Mouse (Mus musculus) gastrocnemius, postnatal 14 days (tissue): ENCODE data around the gene Cfap221. TPM values are rescaled to one million over a fixed set of nuclear protein-coding genes. Genes with fewer than 3 reads are reported as not detected.

Experiments used
- DNase-seq: peaks from one replicate; pipeline ENCODE4 v3.0.0; 2021; ENCODE audit warnings: mixed read lengths
- intact Hi-C: fragments of 180-260 bp; cut with DNase I; formaldehyde crosslinking; loops from one replicate; pipeline ENCODE4 v1.15.1; 2025; ENCODE audit warnings: low total_unique reads
- long read RNA-seq, 2 experiments: library from polyadenylated mRNA; stranded (forward); transcript quantifications; one replicate each; pipeline ENCODE4 v2.0.0; 2021
- total RNA-seq, 2 experiments: library from RNA; stranded (reverse); gene quantifications; 2 replicates each; pipeline ENCODE4 v1.2.3; 2021

Gene Cfap221
- total RNA-seq = not detected
- long read RNA-seq, experiment 1 = 0 reads
- long read RNA-seq, experiment 2 = 0 reads

DNA sequence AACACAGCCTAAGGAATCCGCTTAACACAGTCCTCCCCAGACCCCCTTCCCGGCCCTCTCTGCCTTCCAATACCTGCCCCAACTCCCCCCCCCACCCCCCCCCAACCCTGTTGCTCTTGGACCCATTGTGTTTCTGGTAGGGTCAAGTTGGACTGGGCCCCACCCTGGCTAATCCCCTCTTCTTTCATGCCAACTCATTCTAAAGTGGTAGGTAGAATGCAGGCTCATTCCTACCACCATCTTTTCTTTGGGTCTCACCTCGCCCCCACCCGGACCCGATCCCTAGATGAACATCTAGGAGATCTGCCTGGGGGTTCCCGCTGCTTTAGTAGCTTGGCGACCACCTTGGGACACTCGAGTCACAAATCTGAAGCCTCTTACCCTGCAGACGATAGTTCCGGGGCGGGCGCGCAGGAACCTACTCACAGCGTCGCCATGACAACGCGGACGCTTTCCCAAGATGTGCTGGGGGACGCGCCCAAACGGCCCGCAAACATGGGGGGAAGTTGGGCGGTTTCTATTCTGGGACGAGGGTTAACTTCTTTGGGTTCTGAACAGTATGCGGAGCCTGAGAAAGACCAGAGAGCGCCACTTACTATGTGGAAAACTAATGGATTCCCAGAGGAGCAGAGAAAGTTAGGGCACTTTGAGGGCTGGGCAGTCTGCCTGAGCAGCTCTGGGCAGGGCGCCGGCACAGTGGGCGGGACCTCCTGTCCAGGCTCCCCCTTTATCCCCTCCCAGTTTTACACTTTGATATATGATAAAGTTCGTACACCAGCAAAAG lies at the start of gene Cfap221:
Cfap221 (minus strand) TSS at position 437 of the 784 bp plus-strand sequence.
- peak; percentile 40 for DNase-seq
- intact Hi-C loops = no loop called here

DNA sequence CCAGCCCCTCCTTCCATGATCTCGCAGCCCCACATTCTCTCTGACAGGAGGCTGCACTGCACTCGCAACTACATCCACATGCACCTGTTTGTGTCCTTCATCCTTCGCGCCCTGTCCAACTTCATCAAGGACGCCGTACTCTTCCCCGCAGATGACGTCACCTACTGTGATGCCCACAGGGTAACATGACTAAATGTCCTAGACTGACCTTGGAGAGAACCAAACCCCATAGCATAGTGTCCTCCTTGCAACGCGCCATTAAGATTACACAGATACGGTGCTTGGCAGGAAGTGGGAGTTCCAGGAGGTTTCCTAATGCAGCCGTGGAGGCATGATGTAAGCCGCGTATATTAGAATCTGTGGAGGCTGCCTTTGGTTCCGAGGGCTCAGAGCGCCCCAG lies 47.5 kb upstream of the Cfap221 start:
- intact Hi-C loops = no loop called here

DNA sequence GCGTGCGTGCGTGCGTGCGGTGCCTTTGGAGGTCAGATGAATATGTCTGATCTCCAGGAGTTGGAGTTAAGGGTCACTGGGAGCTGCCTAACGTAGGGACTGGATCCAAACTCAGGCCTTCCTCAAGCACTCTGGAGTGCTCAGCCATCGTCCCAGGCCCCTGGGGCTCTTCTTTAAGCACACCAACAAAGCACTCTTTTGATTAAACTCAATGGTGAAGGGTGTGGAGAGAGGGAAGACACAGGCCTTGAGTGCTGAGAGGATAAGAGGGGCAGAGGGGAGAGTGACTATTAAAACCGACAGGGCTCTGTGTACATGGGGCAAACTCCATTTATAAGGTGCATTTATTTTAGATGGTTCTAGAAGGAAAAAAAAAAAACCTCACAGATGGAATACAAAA lies 45.4 kb upstream of the Cfap221 start:
- intact Hi-C loops = no loop called here
- no peak for DNase-seq

More for the DNA sequence above, 47.5 kb upstream of the Cfap221 start:
- no peak for DNase-seq

DNA sequence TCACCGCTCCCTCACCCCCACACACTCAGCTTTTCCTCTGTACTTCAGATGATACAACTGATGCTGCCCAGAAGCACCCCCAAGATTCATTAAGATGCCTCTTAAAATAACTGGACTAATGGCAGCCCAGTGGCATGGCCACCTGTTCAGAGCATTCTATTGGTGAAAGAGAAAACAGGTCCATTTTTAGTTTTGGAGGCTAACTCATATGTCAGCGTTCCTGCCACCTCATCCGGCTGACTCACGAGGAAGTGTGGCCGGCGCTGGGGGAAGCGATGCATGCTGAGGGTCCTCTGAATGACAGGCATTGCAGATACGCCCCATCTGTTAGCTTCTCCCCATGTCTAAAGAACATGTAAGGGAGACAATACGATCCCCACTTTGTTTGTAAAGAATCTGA lies 41.6 kb upstream of the Cfap221 start:
- intact Hi-C loops = loop anchor here (10.0 kb wide), 1 partner anchor 116 kb away; no protein-coding TSS in a partner anchor
- DNase-seq = no peak

DNA sequence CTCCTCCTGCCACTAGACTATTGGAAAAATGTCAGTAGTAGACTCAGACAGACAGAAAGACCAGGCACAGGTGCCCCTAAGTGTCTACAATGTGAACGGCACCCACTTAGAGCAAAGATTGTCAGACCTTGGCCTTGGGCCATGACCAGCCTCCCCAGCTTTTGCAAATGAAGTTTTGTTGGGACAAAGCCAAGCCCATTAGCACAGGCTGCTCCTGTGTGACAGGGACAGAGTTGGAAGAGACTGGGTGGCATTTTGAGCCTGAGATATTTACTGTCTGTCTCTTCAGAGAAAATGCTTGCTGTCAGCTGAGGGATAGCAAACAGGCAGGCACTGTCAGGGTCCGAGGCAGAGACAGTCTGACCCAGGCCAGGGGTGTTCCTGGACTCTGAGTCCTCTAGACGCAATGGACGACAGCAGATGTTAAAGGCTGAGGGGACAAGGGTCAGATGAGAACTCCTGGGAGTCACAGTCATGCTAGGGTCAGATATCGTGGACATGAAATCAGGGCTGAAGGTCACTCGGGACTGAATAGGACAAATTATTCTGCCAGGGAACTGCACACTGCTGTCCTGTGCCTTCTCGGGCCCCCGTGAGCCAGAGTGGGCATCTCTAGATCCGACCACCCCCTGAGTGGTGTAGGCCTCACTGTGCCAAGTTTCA lies 40.1 kb upstream of the Cfap221 start:
- no peak for DNase-seq
- intact Hi-C loops = loop anchor here (10.0 kb wide), 1 partner anchor 118 kb away; no protein-coding TSS in a partner anchor

DNA sequence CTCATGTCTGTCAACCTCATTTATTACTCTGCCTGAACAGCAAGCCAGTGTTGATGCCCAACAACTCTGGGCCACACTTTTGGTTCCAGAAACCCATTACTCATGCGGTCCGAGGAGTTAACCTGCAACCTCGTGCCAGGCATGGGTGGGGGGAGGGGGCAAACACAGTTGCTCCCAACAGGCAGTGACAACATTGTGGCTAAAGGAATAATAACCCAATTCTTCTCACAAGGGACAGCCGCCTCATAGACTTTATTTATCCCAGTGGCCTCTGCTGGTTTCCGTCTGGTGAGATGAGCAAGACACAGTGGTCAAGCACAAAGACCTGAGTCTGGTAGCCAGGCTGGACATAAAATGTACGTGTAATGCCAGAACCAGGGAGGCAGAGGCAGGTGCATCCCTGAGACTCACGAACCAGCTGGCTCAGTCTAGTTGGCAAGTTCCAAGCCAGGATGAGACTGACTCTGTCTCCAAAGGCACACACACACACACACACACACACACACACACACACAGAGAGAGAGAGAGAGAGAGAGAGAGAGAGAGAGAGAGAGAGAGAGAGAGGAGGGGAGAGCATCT lies 38.5 kb upstream of the Cfap221 start:
- intact Hi-C loops = loop anchor here (10.0 kb wide), 1 partner anchor 119 kb away; no protein-coding TSS in a partner anchor
- no peak for DNase-seq

DNA sequence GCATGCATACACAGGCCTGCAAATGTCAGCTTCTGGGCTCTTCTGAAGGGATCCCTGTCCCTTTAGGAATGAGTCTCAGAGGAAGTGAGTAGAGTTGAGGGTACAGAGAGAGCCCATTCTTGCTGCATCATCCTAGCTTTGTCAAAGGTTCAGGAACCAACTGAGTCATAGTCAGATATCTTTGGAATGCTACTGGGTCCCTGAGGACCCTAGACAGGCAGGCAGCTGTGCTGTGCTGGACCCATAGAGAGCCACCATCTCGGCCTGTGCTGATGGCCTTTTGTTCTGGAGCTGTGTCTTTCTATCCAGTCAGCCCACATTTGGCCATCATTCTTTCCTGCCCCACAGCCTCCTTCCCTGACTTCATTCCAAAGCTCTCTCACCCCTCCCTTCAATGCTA lies 37.8 kb upstream of the Cfap221 start:
- intact Hi-C loops = loop anchor here (5.0 to 10.0 kb wide), 2 partner anchors 58 to 120 kb away; no protein-coding TSS in a partner anchor
- DNase-seq = no peak

DNA sequence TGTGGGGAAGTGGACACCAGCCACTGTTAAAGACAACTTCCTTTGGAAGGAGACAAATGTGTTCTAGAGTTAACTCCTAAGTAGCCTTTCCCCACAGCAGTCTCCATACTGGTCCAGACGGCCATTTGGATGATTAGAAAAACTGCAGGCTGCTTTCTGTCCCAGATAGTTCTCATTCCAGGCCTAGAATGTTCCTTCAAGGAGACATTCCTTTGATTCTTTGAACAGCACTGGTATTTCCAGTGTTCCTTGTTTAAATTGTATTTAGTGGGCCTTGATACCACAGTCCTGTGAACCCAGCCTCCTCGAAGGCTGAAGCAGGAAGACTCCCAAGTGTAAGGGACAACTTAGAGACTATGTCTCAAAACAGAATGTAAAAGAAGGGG lies 36.4 kb upstream of the Cfap221 start:
- intact Hi-C loops = loop anchor here (5.0 to 10.0 kb wide), 2 partner anchors 59 to 121 kb away; no protein-coding TSS in a partner anchor
- DNase-seq = no peak

DNA sequence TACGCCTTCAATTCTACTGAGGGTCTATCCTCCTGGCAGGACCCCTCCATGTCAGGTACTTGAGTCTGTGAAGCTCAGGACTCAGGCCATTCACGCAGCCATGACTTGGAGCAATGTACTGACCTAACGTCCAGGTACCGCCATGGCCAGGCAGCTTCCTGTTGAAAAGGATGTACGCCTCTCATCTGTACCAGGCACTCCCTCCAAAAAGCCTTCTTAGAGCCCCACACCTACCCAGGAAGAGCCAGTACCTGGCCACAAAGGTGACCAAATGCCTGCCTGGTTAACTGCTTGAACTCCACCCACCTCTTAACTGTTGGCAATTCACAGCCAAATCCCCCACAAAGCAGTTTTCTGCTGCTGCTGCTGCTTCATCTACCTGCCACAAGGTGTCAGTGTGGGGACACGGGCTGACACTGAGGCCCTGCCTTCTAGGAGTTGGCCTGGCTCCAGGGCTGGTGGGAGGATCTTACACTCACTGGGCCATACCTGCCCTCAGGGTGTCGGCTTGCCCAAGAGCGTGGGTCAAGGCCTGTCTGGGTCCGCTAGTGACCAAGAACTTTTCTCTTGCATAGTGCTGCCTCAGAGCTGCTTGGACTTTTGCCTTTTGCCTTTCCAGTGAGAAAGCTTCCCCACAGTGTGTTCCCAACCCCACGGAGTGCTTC lies 35.9 kb upstream of the Cfap221 start:
- intact Hi-C loops = loop anchor here (5.0 to 10.0 kb wide), 2 partner anchors 59 to 122 kb away; no protein-coding TSS in a partner anchor
- peak; percentile 86 for DNase-seq

DNA sequence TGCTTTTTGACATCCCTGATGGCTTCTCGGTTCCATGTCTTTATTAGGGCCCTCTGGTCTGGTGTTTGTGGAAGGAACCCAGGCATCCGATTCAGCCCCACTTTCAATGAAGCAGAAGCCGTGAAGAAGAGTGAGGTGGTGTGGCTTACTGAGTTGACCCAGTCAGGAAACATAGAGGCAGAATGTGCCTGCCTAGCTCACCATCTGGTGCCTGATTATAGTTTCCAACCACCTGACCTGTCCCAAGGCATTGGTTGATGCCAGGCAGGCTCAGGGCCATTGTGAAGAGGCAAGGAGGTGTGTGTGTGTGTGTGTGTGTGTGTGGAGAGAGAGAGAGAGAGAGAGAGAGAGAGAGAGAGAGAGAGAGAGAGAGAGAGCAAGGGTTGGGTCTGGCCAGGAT lies 33.4 kb upstream of the Cfap221 start:
- intact Hi-C loops = loop anchor here (5.0 to 10.0 kb wide), 2 partner anchors 62 to 124 kb away; no protein-coding TSS in a partner anchor
- DNase-seq = no peak

DNA sequence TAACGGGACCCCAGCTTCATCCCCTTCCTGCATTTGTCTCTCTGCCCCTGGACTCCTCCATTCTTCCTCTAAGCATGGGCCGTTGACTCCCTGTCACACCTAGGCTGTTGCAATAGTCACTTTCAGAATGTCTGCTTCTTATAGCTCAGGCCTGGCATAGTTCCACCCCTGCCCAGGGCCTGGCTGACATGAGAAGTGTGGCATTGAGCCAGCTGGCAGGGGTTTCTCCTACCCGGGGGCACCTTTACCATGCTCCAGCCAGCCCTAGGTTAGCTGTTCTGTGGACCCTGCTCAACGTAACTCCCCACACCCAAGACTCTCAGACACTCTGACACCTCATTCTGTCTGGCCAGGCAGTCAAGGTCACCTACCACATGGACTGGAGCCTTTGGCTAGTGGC lies 30.7 kb upstream of the Cfap221 start:
- peak; percentile 9 for DNase-seq
- intact Hi-C loops = no loop called here

DNA sequence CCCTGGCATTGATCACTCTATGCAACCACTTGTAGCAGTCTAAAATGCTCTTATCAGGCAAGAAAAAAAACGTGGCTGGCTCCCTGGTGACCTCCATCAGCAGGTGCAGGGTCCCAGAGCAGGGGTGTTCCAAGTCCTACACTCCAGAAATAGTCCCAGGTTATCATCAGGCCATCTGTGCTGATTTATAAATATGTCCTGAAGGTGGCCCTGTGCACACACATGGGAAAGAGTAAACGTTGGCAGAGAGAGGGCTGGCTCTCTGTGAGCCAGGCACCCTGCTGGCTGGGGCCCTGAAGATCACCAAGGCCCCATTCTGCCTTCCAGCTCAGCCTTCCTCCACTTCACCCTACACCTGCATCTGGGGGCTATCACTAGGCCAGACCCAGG lies 28.0 kb upstream of the Cfap221 start:
- intact Hi-C loops = no loop called here
- DNase-seq = no peak

DNA sequence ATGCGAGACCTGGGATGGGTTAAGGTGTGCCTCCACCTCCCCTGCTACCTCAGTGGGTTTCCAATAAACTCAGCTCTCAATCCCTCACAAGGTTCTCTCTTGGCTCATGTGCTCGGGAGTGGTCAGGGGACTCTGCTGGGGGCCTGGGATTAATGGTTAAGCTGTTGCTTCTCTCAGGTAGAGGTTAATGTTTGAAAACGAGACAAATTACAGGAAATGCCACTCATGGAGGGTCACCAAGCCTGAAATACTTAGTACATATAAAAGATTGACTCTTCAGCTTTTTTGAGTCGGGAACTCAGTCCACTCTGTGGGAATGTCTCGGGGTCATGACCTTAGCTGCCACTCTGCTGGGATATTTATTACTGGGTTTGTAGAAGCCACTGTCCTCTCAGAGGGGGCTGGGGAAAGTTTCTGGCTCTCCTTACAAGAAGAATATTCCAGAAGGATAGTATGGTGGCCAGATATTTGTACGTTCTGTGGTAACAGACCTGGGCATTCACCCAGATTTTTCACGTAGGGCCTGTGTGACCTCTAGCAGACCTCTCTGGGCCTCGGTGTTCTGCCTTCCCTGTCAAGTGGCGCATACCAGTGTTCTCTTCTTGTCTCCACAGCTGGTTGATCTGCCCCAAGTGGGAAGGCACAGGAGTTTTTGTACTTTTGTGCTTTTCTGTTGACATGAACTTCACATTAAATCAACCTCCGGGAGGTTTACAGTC lies 27.5 kb upstream of the Cfap221 start:
- DNase-seq = no peak
- intact Hi-C loops = no loop called here

DNA sequence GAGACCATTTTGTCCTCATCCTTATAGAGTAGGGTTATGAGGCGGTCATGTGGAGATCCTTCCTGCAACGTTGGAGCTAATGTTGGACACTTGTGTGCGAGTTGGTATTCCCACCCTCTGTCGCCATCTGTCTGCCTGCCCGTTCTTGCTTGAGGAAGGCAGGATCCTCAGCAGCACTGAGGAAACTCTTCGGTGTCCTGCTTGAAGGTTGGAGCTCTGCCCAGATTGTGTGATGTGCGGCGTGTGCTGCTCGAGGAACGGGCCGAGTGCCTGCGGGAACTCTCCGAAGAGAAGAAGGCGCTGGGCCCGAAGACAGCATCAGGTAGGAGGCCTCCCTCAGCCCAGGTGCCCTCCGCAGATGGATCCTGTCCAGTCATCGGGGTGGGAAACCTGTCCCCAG lies 24.9 kb upstream of the Cfap221 start:
- DNase-seq = no peak
- intact Hi-C loops = no loop called here

DNA sequence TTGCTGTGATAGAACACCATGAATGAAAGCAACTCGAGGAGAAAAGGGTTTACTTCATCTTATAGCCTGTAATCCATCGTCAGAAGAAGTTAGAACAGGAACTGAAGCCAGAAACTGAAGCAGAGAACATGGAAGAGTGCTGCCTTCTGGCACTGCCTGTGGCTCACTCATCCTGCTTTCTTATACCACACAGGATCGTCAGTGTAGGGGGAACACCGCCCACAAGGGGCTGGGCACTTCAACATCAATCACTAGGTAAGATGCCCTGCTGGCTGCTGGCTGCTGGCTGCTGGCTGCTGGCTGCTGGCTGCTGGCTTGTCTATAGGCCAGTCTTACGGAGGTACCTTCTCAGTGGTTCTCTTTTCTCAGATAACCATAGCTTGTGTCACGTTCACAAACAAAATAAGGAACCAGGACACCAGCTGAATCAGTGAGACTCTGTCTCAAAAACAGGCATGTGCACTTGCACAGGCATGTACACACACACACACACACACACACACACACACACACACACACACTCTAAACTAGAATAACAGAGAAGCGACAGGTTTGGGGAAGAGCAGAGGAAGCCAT lies 23.4 kb upstream of the Cfap221 start:
- no peak for DNase-seq
- intact Hi-C loops = no loop called here

DNA sequence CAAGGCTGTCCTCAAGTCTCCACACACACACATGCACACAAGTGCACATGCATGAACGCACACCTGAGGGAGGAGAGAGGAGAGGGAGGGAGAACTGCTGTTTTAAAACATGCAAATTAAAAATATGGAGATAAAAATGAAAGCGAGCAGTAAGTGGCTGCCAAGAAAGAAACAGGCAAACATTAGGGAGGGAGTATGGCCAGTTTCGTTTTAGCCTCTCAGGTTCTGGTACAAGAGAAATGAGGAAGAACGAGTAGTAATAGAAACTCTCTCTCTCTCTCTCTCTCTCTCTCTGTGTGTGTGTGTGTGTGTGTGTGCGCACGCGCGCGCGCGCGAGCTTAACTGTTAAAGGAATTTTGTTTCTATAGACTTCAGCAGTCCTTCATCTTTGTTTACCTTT lies 22.4 kb upstream of the Cfap221 start:
- intact Hi-C loops = no loop called here

DNA sequence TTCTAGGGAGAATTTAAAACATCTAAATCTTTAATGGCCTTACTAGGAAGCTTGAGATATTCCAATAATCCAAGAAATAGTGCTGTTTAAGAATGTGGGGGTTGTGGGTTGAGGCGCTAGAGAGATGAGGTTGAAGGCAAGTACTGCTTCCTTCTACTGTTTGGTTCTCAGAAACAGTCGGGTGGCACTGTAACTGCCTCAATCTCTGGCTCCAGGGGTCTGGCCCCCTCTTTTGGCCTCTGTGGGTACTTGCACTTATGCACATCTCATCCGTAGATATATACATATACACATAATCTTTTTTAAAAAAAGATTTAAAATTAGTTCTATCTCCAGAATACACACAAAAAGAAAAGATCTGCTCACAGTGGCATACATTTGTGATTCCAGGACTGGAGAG lies 21.9 kb upstream of the Cfap221 start:
- no peak for DNase-seq
- intact Hi-C loops = no loop called here

More for the DNA sequence above, 22.4 kb upstream of the Cfap221 start:
- DNase-seq = no peak

DNA sequence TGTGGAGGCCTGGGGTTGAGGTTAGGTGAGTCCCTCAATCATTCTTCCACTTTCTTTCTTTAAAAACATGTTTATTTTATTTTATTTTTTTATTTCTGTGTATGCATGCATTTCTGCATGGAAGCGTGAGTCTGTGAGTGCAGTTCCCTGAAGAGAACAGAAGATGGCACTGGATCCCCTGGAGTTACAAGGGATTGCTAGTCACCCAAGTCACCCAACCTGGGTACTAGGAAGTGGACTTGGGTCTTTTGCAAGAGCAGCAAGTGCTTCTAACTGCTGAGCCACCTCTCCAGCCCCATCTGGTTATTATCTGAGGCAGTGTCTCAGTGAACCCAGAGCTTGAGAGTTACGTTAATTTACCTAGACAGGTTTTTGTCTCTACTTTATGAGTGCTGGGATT lies 19.2 kb upstream of the Cfap221 start:
- no peak for DNase-seq
- intact Hi-C loops = no loop called here

DNA sequence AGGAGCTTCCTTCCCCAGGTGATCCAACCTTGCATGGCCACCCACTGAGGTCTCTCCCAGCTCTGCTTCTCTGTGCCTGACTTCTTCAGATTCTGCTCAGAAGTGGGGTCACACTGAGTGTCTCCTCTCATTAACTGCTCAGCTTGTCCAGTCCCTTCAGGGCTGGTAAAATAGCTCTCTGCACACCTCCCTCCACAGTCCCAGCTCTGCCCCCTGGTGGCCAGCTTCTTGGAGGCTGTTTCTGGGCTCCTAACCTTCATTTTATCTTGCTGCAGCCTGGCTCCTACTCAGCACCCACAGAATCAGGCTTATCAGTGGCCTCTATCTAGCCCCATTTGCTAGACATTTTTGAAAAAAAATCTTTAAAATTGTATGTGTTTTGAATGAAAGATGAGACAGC lies 16.1 kb upstream of the Cfap221 start:
- DNase-seq = peak; percentile 61
- intact Hi-C loops = no loop called here
